Mouse (Mus musculus): ENCODE measurements around the gene Ctbp1. TPM values are rescaled to one million over a fixed set of nuclear protein-coding genes. Genes with fewer than 3 reads are reported as not detected.

The Ctbp1 gene
- polyA plus RNA-seq, 1 experiment: 35.7 TPM

GRCm38 (mm10) chr5:33230285-33230684 lies 44.5 kb downstream of the Ctbp1 start:
- no peaks in the 10 kb centered on the region for H3K36me3 ChIP-seq (ENCODE audit: control insufficient read depth, insufficient read depth, low read length)
- H3K27ac ChIP-seq (ENCODE audit: control insufficient read depth, insufficient read depth, low read depth, low read length): no peak overlapping the region
- H3K27me3 ChIP-seq (ENCODE audit: control insufficient read depth, insufficient read depth, low read length): no peaks in the 10 kb centered on the region
- TF ChIP-seq POLR2A (IDR thresholded peaks at IDR 0.05; ENCODE audit: control insufficient read depth, low read depth, low read length) (no peak), CTCF (IDR thresholded peaks at IDR 0.05; ENCODE audit: control insufficient read depth, insufficient read depth, insufficient replicate concordance, low read depth, low read length) (no peak)
- peaks cover 5% of the 10 kb centered on the region for H3K4me1 ChIP-seq (ENCODE audit: control insufficient read depth, insufficient read depth, low read length)
- no peak overlapping the region for H3K4me3 ChIP-seq (ENCODE audit: control insufficient read depth, low read depth, low read length)

- no peak overlapping the region for H3K27ac ChIP-seq (ENCODE audit: control insufficient read depth, insufficient read depth, low read depth, low read length)
- no peaks in the 10 kb centered on the region for H3K36me3 ChIP-seq (ENCODE audit: control insufficient read depth, insufficient read depth, low read length)
- peaks cover 5% of the 10 kb centered on the region for H3K4me1 ChIP-seq (ENCODE audit: control insufficient read depth, insufficient read depth, low read length)
- H3K27me3 ChIP-seq (ENCODE audit: control insufficient read depth, insufficient read depth, low read length): no peaks in the 10 kb centered on the region
- H3K4me3 ChIP-seq (ENCODE audit: control insufficient read depth, low read depth, low read length): no peak overlapping the region
- TF ChIP-seq CTCF (IDR thresholded peaks at IDR 0.05; ENCODE audit: control insufficient read depth, insufficient read depth, insufficient replicate concordance, low read depth, low read length): no peak
- TF ChIP-seq POLR2A (IDR thresholded peaks at IDR 0.05; ENCODE audit: control insufficient read depth, low read depth, low read length): no peak
Measured at GRCm38 (mm10) chr5:33228428-33228827, 46.4 kb downstream of the Ctbp1 start.

DNA sequence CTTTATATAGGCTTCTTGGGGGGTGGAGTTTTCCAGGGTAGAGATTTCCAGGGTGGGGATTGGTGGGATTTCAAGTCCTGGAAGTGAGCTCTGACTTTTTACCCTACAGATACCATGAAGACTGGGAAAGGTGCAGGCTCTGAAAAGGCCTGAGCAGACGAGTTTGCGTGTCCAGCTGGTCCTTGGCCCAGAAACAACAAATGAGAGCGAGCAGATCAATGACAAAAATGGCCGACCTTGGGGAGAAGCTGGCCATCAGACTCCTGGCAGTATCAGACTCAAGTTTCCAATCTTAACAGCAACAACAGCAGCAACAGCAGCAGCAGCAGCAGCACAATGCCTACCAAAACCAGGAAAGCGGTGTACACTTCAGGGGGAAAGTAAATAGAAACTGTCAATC lies 49.1 kb downstream of the Ctbp1 start:
- Histone ChIP-seq H3K27ac (ENCODE audit: control insufficient read depth, insufficient read depth, low read depth, low read length) (no peak overlapping the region), H3K4me1 (ENCODE audit: control insufficient read depth, insufficient read depth, low read length) (peaks cover 5% of the 10 kb centered on the region), H3K36me3 (ENCODE audit: control insufficient read depth, insufficient read depth, low read length) (no peaks in the 10 kb centered on the region), H3K27me3 (ENCODE audit: control insufficient read depth, insufficient read depth, low read length) (no peaks in the 10 kb centered on the region), H3K4me3 (ENCODE audit: control insufficient read depth, low read depth, low read length) (no peak overlapping the region)
- TF ChIP-seq CTCF (IDR thresholded peaks at IDR 0.05; ENCODE audit: control insufficient read depth, insufficient read depth, insufficient replicate concordance, low read depth, low read length): no peak
- TF ChIP-seq POLR2A (IDR thresholded peaks at IDR 0.05; ENCODE audit: control insufficient read depth, low read depth, low read length): no peak

DNA sequence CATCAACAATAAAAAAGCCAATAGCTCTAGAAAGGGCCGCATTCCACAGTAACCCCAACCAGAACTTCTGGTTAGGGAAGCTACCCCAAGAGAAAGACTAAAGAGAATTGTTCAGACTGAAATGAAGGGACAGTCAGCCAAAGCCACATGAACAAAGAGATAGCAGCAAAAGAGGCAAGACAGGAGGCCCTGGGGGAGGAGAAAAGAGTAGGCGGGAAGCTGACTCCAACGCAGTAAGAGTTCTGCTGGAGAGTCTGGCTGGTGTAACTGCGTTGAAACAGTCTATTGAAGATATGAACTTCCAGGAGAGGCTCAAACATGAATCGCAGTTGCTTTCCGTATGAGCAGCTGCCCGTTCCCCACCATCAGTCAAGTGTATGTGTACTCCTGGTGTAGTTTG lies 50.3 kb downstream of the Ctbp1 start:
- Histone ChIP-seq H3K27ac (ENCODE audit: control insufficient read depth, insufficient read depth, low read depth, low read length) (no peak overlapping the region), H3K36me3 (ENCODE audit: control insufficient read depth, insufficient read depth, low read length) (no peaks in the 10 kb centered on the region), H3K4me1 (ENCODE audit: control insufficient read depth, insufficient read depth, low read length) (peaks cover 5% of the 10 kb centered on the region), H3K27me3 (ENCODE audit: control insufficient read depth, insufficient read depth, low read length) (no peaks in the 10 kb centered on the region), H3K4me3 (ENCODE audit: control insufficient read depth, low read depth, low read length) (no peak overlapping the region)
- no peak for TF ChIP-seq CTCF (IDR thresholded peaks at IDR 0.05; ENCODE audit: control insufficient read depth, insufficient read depth, insufficient replicate concordance, low read depth, low read length)
- no peak for TF ChIP-seq POLR2A (IDR thresholded peaks at IDR 0.05; ENCODE audit: control insufficient read depth, low read depth, low read length)

DNA sequence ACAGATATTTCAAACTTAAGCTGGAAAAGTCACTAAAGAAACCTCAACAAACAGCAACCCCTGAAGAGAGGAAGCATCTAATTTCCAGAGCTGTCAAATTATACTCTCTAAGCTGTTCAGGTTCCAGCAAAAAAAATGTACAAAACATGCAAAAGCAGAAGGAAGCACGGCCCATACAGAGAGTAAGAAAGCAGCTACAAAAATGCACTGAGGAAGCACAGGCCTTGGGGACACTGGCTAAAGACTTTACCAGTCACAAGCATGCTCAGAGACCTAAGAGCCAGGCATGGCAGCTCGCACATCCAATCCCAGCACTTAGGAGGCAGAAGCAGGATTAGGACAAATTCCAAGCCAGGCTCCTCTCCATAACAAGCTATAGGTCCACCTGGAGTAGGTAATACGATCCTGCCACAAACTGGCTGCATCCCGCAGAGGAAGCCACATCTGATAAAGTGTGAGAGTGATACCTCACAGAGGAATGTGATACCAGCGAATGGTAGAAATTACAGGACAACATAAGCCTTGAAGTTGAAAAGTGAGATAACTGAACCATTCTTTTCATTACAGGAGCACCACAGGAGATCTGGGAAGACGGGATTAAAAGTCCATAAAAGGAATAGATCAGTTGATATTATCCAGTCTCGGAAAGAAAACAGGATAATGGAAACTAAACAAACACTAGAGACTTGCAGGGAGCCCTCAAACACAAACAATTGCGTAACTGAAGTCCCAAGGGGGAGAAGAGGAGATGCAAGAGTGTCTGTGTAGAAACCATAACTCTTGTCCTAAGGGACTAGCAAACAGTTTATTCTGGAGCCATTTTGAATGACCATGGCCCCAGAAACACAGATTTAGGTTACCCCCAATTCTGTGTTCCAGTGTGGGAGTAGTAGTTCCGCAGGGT lies 51.7 kb downstream of the Ctbp1 start:
- H3K27me3 ChIP-seq (ENCODE audit: control insufficient read depth, insufficient read depth, low read length): no peaks in the 10 kb centered on the region
- H3K27ac ChIP-seq (ENCODE audit: control insufficient read depth, insufficient read depth, low read depth, low read length): no peak overlapping the region
- no peaks in the 10 kb centered on the region for H3K36me3 ChIP-seq (ENCODE audit: control insufficient read depth, insufficient read depth, low read length)
- H3K4me1 ChIP-seq (ENCODE audit: control insufficient read depth, insufficient read depth, low read length): peaks cover 5% of the 10 kb centered on the region
- H3K4me3 ChIP-seq (ENCODE audit: control insufficient read depth, low read depth, low read length): no peak overlapping the region
- no peak for TF ChIP-seq CTCF (IDR thresholded peaks at IDR 0.05; ENCODE audit: control insufficient read depth, insufficient read depth, insufficient replicate concordance, low read depth, low read length)
- TF ChIP-seq POLR2A (IDR thresholded peaks at IDR 0.05; ENCODE audit: control insufficient read depth, low read depth, low read length): no peak

DNA sequence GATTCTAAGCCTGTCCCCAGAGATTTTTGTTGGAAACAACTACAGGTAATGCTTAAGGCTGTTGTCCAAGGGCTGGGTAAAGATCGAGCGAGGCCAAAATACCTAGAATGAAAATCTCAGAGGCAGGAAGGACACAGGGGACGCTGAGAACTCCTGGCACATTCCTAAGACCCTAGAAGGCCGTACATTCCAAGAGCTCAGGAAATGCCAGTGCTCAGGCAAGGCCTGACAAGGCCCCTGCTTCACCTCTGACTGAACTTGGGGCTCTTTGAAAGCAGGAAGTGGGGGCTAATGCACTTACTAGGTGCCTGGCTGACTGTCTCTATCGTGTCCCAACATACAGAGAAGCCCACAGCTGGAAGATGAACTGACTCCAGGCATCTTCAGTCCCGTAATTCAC lies 52.4 kb downstream of the Ctbp1 start:
- Histone ChIP-seq H3K36me3 (ENCODE audit: control insufficient read depth, insufficient read depth, low read length) (no peaks in the 10 kb centered on the region), H3K4me3 (ENCODE audit: control insufficient read depth, low read depth, low read length) (no peak overlapping the region), H3K4me1 (ENCODE audit: control insufficient read depth, insufficient read depth, low read length) (peaks cover 5% of the 10 kb centered on the region), H3K27me3 (ENCODE audit: control insufficient read depth, insufficient read depth, low read length) (no peaks in the 10 kb centered on the region), H3K27ac (ENCODE audit: control insufficient read depth, insufficient read depth, low read depth, low read length) (no peak overlapping the region)
- no peak for TF ChIP-seq POLR2A (IDR thresholded peaks at IDR 0.05; ENCODE audit: control insufficient read depth, low read depth, low read length)

- TF ChIP-seq CTCF (IDR thresholded peaks at IDR 0.05; ENCODE audit: control insufficient read depth, insufficient read depth, insufficient replicate concordance, low read depth, low read length) (no peak), POLR2A (IDR thresholded peaks at IDR 0.05; ENCODE audit: control insufficient read depth, low read depth, low read length) (no peak)
- H3K27ac ChIP-seq (ENCODE audit: control insufficient read depth, insufficient read depth, low read depth, low read length): no peak overlapping the region
- H3K27me3 ChIP-seq (ENCODE audit: control insufficient read depth, insufficient read depth, low read length): no peaks in the 10 kb centered on the region
- no peaks in the 10 kb centered on the region for H3K4me1 ChIP-seq (ENCODE audit: control insufficient read depth, insufficient read depth, low read length)
- no peak overlapping the region for H3K4me3 ChIP-seq (ENCODE audit: control insufficient read depth, low read depth, low read length)
- no peaks in the 10 kb centered on the region for H3K36me3 ChIP-seq (ENCODE audit: control insufficient read depth, insufficient read depth, low read length)
Measured at GRCm38 (mm10) chr5:33220350-33221044, 54.3 kb downstream of the Ctbp1 start.
